Mouse (Mus musculus): ENCODE measurements around the gene 4930415O20Rik. TPM values are rescaled to one million over a fixed set of nuclear protein-coding genes. Genes with fewer than 3 reads are reported as not detected.

The 4930415O20Rik gene
- polyA plus RNA-seq, 1 experiment: 5.1 TPM

Other genes starting within 250 kb of the 4930415O20Rik start
- not detected in 2 replicates for gene Olfr284, start 230.0 kb upstream of the 4930415O20Rik start, polyA plus RNA-seq (2012; ENCODE audit: insufficient read depth, insufficient read length, missing spikeins)
- not detected in 2 replicates for gene Olfr283, start 190.1 kb upstream of the 4930415O20Rik start, polyA plus RNA-seq (2012; ENCODE audit: insufficient read depth, insufficient read length, missing spikeins)
- not detected in 2 replicates for gene Olfr282, start 139.8 kb upstream of the 4930415O20Rik start, polyA plus RNA-seq (2012; ENCODE audit: insufficient read depth, insufficient read length, missing spikeins)
- not detected in 2 replicates for gene Olfr281, start 118.4 kb upstream of the 4930415O20Rik start, polyA plus RNA-seq (2012; ENCODE audit: insufficient read depth, insufficient read length, missing spikeins)
- not detected in 2 replicates for gene OR5BS1P, start 101.1 kb upstream of the 4930415O20Rik start, polyA plus RNA-seq (2012; ENCODE audit: insufficient read depth, insufficient read length, missing spikeins)
- not detected in 2 replicates for gene Lalba, start 88.3 kb upstream of the 4930415O20Rik start, polyA plus RNA-seq (2012; ENCODE audit: insufficient read depth, insufficient read length, missing spikeins)
- gene Olfr279, start 78.6 kb upstream of the 4930415O20Rik start, polyA plus RNA-seq (2012; ENCODE audit: insufficient read depth, insufficient read length, missing spikeins): not detected in 2 replicates
- gene Kansl2, start 36.7 kb upstream of the 4930415O20Rik start, polyA plus RNA-seq (2012; ENCODE audit: insufficient read depth, insufficient read length, missing spikeins): 33.1 and 38.0 TPM in 2 replicates
- 16.4 and 18.1 TPM in 2 replicates for gene Ccnt1, start 81 bp upstream of the 4930415O20Rik start, polyA plus RNA-seq (2012; ENCODE audit: insufficient read depth, insufficient read length, missing spikeins)
- 37.3 and 42.5 TPM in 2 replicates for gene Adcy6, start 39.1 kb downstream of the 4930415O20Rik start, polyA plus RNA-seq (2012; ENCODE audit: insufficient read depth, insufficient read length, missing spikeins)
- gene Cacnb3, start 59.8 kb downstream of the 4930415O20Rik start, polyA plus RNA-seq (2012; ENCODE audit: insufficient read depth, insufficient read length, missing spikeins): 0.46 and 0.95 TPM in 2 replicates
- gene Ddx23, start 91.9 kb downstream of the 4930415O20Rik start, polyA plus RNA-seq (2012; ENCODE audit: insufficient read depth, insufficient read length, missing spikeins): 28.1 and 50.7 TPM in 2 replicates
- gene Rnd1, start 106.5 kb downstream of the 4930415O20Rik start, polyA plus RNA-seq (2012; ENCODE audit: insufficient read depth, insufficient read length, missing spikeins): 1.7 and 1.8 TPM in 2 replicates
- not detected in 2 replicates for gene Ccdc65, start 137.2 kb downstream of the 4930415O20Rik start, polyA plus RNA-seq (2012; ENCODE audit: insufficient read depth, insufficient read length, missing spikeins)
- 1.9 TPM in 1 of 2 replicates, not detected in the other for gene Fkbp11, start 157.2 kb downstream of the 4930415O20Rik start, polyA plus RNA-seq (2012; ENCODE audit: insufficient read depth, insufficient read length, missing spikeins)
- 25.8 and 32.2 TPM in 2 replicates for gene Arf3, start 192.2 kb downstream of the 4930415O20Rik start, polyA plus RNA-seq (2012; ENCODE audit: insufficient read depth, insufficient read length, missing spikeins)
- 0.83 and 0.95 TPM in 2 replicates for gene Wnt10b, start 207.1 kb downstream of the 4930415O20Rik start, polyA plus RNA-seq (2012; ENCODE audit: insufficient read depth, insufficient read length, missing spikeins)
- not detected in 2 replicates for gene Wnt1, start 218.9 kb downstream of the 4930415O20Rik start, polyA plus RNA-seq (2012; ENCODE audit: insufficient read depth, insufficient read length, missing spikeins)
- not detected in 2 replicates for gene Ddn, start 238.5 kb downstream of the 4930415O20Rik start, polyA plus RNA-seq (2012; ENCODE audit: insufficient read depth, insufficient read length, missing spikeins)

Data from brown adipose tissue, adult 24 weeks (tissue).